8 mouse cellular contexts compared by ENCODE assay signal in genomic region chr7:128236856-128237592, GRCm38 (mm10). TPM values are rescaled to one million over a fixed set of nuclear protein-coding genes. Genes with fewer than 3 reads are reported as not detected.
DNase-seq lines count a peak whose midpoint lies in the region; ATAC-seq lines count a peak whose summit lies in the region.

Gene Armc5 (plus strand): TSS chr7:128237342.

- H3K4me3 ChIP-seq in hindbrain, embryonic 15.5 days = peak within 1 kb of the TSS; percentile 72

- no peaks in the 10 kb centered on the region for H3K27me3 ChIP-seq in hindbrain, embryonic 15.5 days

- H3K36me3 ChIP-seq in hindbrain, embryonic 15.5 days = peaks cover 8% of the 10 kb centered on the region; the same call in 1 of the 2 replicates

- no peaks in the 10 kb centered on the region for H3K9me3 ChIP-seq in hindbrain, embryonic 15.5 days

- peak within 1 kb of the TSS; percentile 67 for H3K9ac ChIP-seq in hindbrain, embryonic 15.5 days

- peak; percentile 85 for DNase-seq in ZHBTc4 (ENCODE audit: low read depth, low spot score)
- DNase-seq in cerebellum, postnatal 4 days (ENCODE audit: low spot score in 2 of 2) = peak; percentile 78 to 91
- peak; percentile 86 for DNase-seq in gastrocnemius, adult 18-20 months (ENCODE audit: low spot score)
- peak; percentile 71 for DNase-seq in left cerebral cortex, adult 11 months (ENCODE audit: low spot score)
- DNase-seq in lung, postnatal 4 days = peak; percentile 91 to 92
- DNase-seq in retina, postnatal 7 days (ENCODE audit: low read depth, low spot score) = peak; percentile 70
- DNase-seq in urinary bladder, adult 2 months (ENCODE audit: low spot score) = peak; percentile 90

- no peak for ATAC-seq in hindbrain, embryonic 15.5 days (ENCODE audit: low FRiP score, low read depth)

- H3K4me1 ChIP-seq in hindbrain, embryonic 15.5 days (replicated peaks) = peaks cover 23% of the 10 kb centered on the region

- H3K27ac ChIP-seq in hindbrain, embryonic 15.5 days (replicated peaks) = peak within 1 kb of the TSS; percentile 99

- H3K4me2 ChIP-seq in hindbrain, embryonic 15.5 days = peak within 1 kb of the TSS; percentile 83

- 26% methylated on average over 37 of the region's 37 CpGs for WGBS in hindbrain, embryonic 15.5 days

RNA-seq across cellular contexts. Expression of gene Armc5, which starts in this region (rescaled TPM):
- 1 to 10 TPM; 8.3 to 9.0 TPM for total RNA-seq in gastrocnemius, adult 18-20 months (2021)
- 14.2 and 14.7 TPM in 2 replicates for polyA plus RNA-seq in hindbrain, embryonic 15.5 days (2015; fragmentation: Nextera tagmentation; extraction: Ambion mirVana)
- polyA plus RNA-seq in urinary bladder, adult 2 months (2012; rRNA removed) = 18.6 and 20.4 TPM in 2 replicates
